Mouse (Mus musculus): ENCODE measurements around the gene Trmt1.

Gene Trmt1

GRCm38 (mm10) chr8:84711933-84712758 lies 26.0 kb downstream of the Trmt1 start:
- peak; percentile 63 for DNase-seq

- no peak for DNase-seq
Observed at GRCm38 (mm10) chr8:84712759-84713120, 26.6 kb downstream of the Trmt1 start.

- DNase-seq = no peak
Observed at GRCm38 (mm10) chr8:84713381-84713780, 27.3 kb downstream of the Trmt1 start.

- no peak for DNase-seq
Observed at GRCm38 (mm10) chr8:84714161-84714560, 28.1 kb downstream of the Trmt1 start.

GRCm38 (mm10) chr8:84715893-84716468 lies 29.9 kb downstream of the Trmt1 start:
- DNase-seq = no peak

GRCm38 (mm10) chr8:84716790-84717189 lies 30.7 kb downstream of the Trmt1 start:
- no peak for DNase-seq

GRCm38 (mm10) chr8:84718476-84718875 lies 32.4 kb downstream of the Trmt1 start:
- DNase-seq = no peak

GRCm38 (mm10) chr8:84718959-84719690 lies 33.0 kb downstream of the Trmt1 start:
- DNase-seq = peak; percentile 72

GRCm38 (mm10) chr8:84722530-84722849 lies 36.4 kb downstream of the Trmt1 start:
- no peak for DNase-seq

GRCm38 (mm10) chr8:84722850-84723570 lies 36.9 kb downstream of the Trmt1 start, which contains the start of gene G430095P16Rik:
G430095P16Rik (plus strand) TSS chr8:84723007.
- peak; percentile 78 for DNase-seq

- DNase-seq = no peak
Observed at GRCm38 (mm10) chr8:84723571-84723900, 37.4 kb downstream of the Trmt1 start.

- no peak for DNase-seq
Observed at GRCm38 (mm10) chr8:84724683-84725082, 38.6 kb downstream of the Trmt1 start.

- no peak for DNase-seq
Observed at GRCm38 (mm10) chr8:84725246-84725940, 39.3 kb downstream of the Trmt1 start.

- no peak for DNase-seq
Observed at GRCm38 (mm10) chr8:84725941-84726259, 39.8 kb downstream of the Trmt1 start.

- DNase-seq = no peak
Observed at GRCm38 (mm10) chr8:84728474-84728873, 42.4 kb downstream of the Trmt1 start.

- DNase-seq = peak; percentile 79
Observed at GRCm38 (mm10) chr8:84729921-84730362, 43.8 kb downstream of the Trmt1 start.

- DNase-seq = peak; percentile 70
Observed at GRCm38 (mm10) chr8:84730541-84731370, 44.6 kb downstream of the Trmt1 start.

- peak; percentile 73 for DNase-seq
Observed at GRCm38 (mm10) chr8:84731371-84732177, 45.5 kb downstream of the Trmt1 start.

GRCm38 (mm10) chr8:84732545-84732944 lies 46.4 kb downstream of the Trmt1 start:
- no peak for DNase-seq

GRCm38 (mm10) chr8:84732996-84733395 lies 46.9 kb downstream of the Trmt1 start:
- no peak for DNase-seq

GRCm38 (mm10) chr8:84733959-84734358 lies 47.9 kb downstream of the Trmt1 start:
- no peak for DNase-seq
